Mouse (Mus musculus) midbrain, embryonic 12.5 days (tissue): Measurements from ENCODE around the gene Kiz. TPM values are rescaled to one million over a fixed set of nuclear protein-coding genes. Genes with fewer than 3 reads are reported as not detected.

Experiments
- ATAC-seq: fragments of 200-750 bp; cut with Nextera tagmentation; 2 replicates; pipeline ENCODE4 v1.8.0; 2017; ENCODE audit warnings: low read depth, moderate TSS enrichment, moderate library complexity; ENCODE audit not compliant: low FRiP score
- H3K27ac ChIP-seq: fragments of 300-500 bp; sonication (generic); replicated peaks from 2 replicates; pipeline ENCODE4 v1.5.1; 2016; ENCODE audit warnings: mild to moderate bottlenecking
- H3K27me3 ChIP-seq: fragments of 300-500 bp; sonication (generic); 2 replicates; pipeline ENCODE4 v1.6.1; 2016; ENCODE audit warnings: mild to moderate bottlenecking
- H3K36me3 ChIP-seq: fragments of 300-500 bp; sonication (generic); 2 replicates; pipeline ENCODE4 v1.6.1; 2016
- H3K4me1 ChIP-seq: fragments of 300-500 bp; sonication (generic); 2 replicates; pipeline ENCODE4 v1.6.1; 2016
- H3K4me2 ChIP-seq: fragments of 300-500 bp; sonication (generic); replicated peaks from 2 replicates; pipeline ENCODE4 v1.6.1; 2016; ENCODE audit warnings: mild to moderate bottlenecking, moderate library complexity
- H3K4me3 ChIP-seq: fragments of 300-500 bp; sonication (generic); 2 replicates; pipeline ENCODE4 v1.5.1; 2016; ENCODE audit warnings: mild to moderate bottlenecking
- H3K9ac ChIP-seq: fragments of 300-500 bp; sonication (generic); replicated peaks from 2 replicates; pipeline ENCODE4 v1.6.1; 2016; ENCODE audit warnings: mild to moderate bottlenecking, moderate library complexity
- H3K9me3 ChIP-seq: fragments of 300-500 bp; sonication (generic); 2 replicates; pipeline ENCODE4 v1.6.1; 2016; ENCODE audit warnings: mild to moderate bottlenecking
- WGBS: fragments of 180-500 bp; shearing (Covaris S2); methylation state at CpG from one replicate; pipeline ENCODE4 v1.1.7; 2016; 5-methylcytosine and 5-hydroxymethylcytosine counted together
- polyA plus RNA-seq: library from polyadenylated mRNA; unstranded; fragments of >200 nt; fragmentation: Nextera tagmentation; extraction: Ambion mirVana; gene quantifications from 2 replicates; pipeline ENCODE4 v1.2.1, GENCODE M21; 2016

Kiz gene
- polyA plus RNA-seq, 1 experiment from 2014 or later = 33.3 TPM

GRCm38 (mm10) chr2:146871300-146872269, 15.9 kb downstream of the Kiz start:
- H3K4me1 ChIP-seq = no peaks in the 10 kb centered on the region
- H3K27me3 ChIP-seq = no peaks in the 10 kb centered on the region
- no peaks in the 10 kb centered on the region for H3K9me3 ChIP-seq
- no peak overlapping the region for H3K27ac ChIP-seq
- H3K9ac ChIP-seq = no peak overlapping the region
- 84% methylated on average over 8 of the region's 8 CpGs for WGBS
- H3K4me2 ChIP-seq = no peak overlapping the region
- ATAC-seq = no peak
- H3K4me3 ChIP-seq = no peak overlapping the region
- H3K36me3 ChIP-seq = no peaks in the 10 kb centered on the region

GRCm38 (mm10) chr2:146872697-146873096, 17.0 kb downstream of the Kiz start:
- Histone ChIP-seq H3K36me3 (no peaks in the 10 kb centered on the region), H3K4me1 (no peaks in the 10 kb centered on the region), H3K27ac (no peak overlapping the region), H3K9me3 (no peaks in the 10 kb centered on the region), H3K4me3 (no peak overlapping the region), H3K27me3 (no peaks in the 10 kb centered on the region), H3K9ac (no peak overlapping the region), H3K4me2 (no peak overlapping the region)
- WGBS = 61% methylated on average over 3 of the region's 3 CpGs
- no peak for ATAC-seq

GRCm38 (mm10) chr2:146873881-146874441, 18.3 kb downstream of the Kiz start:
- 87% methylated on average over 7 of the region's 7 CpGs for WGBS
- Histone ChIP-seq H3K27ac (no peak overlapping the region), H3K9ac (no peak overlapping the region), H3K4me3 (no peak overlapping the region), H3K36me3 (no peaks in the 10 kb centered on the region), H3K9me3 (no peaks in the 10 kb centered on the region), H3K27me3 (no peaks in the 10 kb centered on the region), H3K4me1 (no peaks in the 10 kb centered on the region), H3K4me2 (no peak overlapping the region)
- ATAC-seq = no peak

- H3K36me3 ChIP-seq = no peaks in the 10 kb centered on the region
- H3K4me2 ChIP-seq = no peak overlapping the region
- H3K27me3 ChIP-seq = peaks cover 4% of the 10 kb centered on the region; the same call in 1 of the 2 replicates
- no peaks in the 10 kb centered on the region for H3K4me1 ChIP-seq
- ATAC-seq = no peak
- 76% methylated on average over 1 of the region's 1 CpGs for WGBS
- H3K4me3 ChIP-seq = no peak overlapping the region
- no peak overlapping the region for H3K9ac ChIP-seq
- no peak overlapping the region for H3K27ac ChIP-seq
- H3K9me3 ChIP-seq = no peaks in the 10 kb centered on the region
These were observed 21.9 kb downstream of the Kiz start for GRCm38 (mm10) chr2:146877423-146878098.

- no peaks in the 10 kb centered on the region for H3K36me3 ChIP-seq
- H3K4me3 ChIP-seq = no peak overlapping the region
- no peak overlapping the region for H3K27ac ChIP-seq
- no peak for ATAC-seq
- peaks cover 13% of the 10 kb centered on the region; the same call in 1 of the 2 replicates for H3K4me1 ChIP-seq
- H3K9me3 ChIP-seq = no peaks in the 10 kb centered on the region
- no peak overlapping the region for H3K4me2 ChIP-seq
- H3K9ac ChIP-seq = no peak overlapping the region
- WGBS = 93% methylated on average over 4 of the region's 4 CpGs
- H3K27me3 ChIP-seq = peaks cover 8% of the 10 kb centered on the region
These were observed 26.0 kb downstream of the Kiz start for GRCm38 (mm10) chr2:146881623-146882022.

- no peak overlapping the region for H3K9ac ChIP-seq
- 0 out of 2 replicates have a peak, but pooled peaks have one; percentile 4 for ATAC-seq
- peaks cover 8% of the 10 kb centered on the region for H3K27me3 ChIP-seq
- 25% methylated on average over 8 of the region's 8 CpGs for WGBS
- H3K4me1 ChIP-seq = peaks cover 13% of the 10 kb centered on the region; the same call in 1 of the 2 replicates
- peak overlapping the region; percentile 19; the same call in 1 of the 2 replicates for H3K4me2 ChIP-seq
- no peak overlapping the region for H3K4me3 ChIP-seq
- H3K27ac ChIP-seq = no peak overlapping the region
- H3K9me3 ChIP-seq = no peaks in the 10 kb centered on the region
- peaks cover 6% of the 10 kb centered on the region; the same call in 1 of the 2 replicates for H3K36me3 ChIP-seq
These were observed 28.7 kb downstream of the Kiz start for GRCm38 (mm10) chr2:146884291-146884855.

GRCm38 (mm10) chr2:146888786-146889414, 33.2 kb downstream of the Kiz start:
- no peak overlapping the region for H3K4me3 ChIP-seq
- H3K36me3 ChIP-seq = peaks cover 18% of the 10 kb centered on the region
- WGBS = 91% methylated on average over 4 of the region's 4 CpGs
- no peak overlapping the region for H3K4me2 ChIP-seq
- H3K9ac ChIP-seq = no peak overlapping the region
- H3K27ac ChIP-seq = no peak overlapping the region
- H3K9me3 ChIP-seq = no peaks in the 10 kb centered on the region
- no peak for ATAC-seq
- H3K4me1 ChIP-seq = peaks cover 12% of the 10 kb centered on the region; the same call in 1 of the 2 replicates
- H3K27me3 ChIP-seq = peaks cover 4% of the 10 kb centered on the region; the same call in 1 of the 2 replicates

GRCm38 (mm10) chr2:146898977-146899376, 43.3 kb downstream of the Kiz start:
- no peaks in the 10 kb centered on the region for H3K9me3 ChIP-seq
- H3K4me2 ChIP-seq = no peak overlapping the region
- H3K9ac ChIP-seq = no peak overlapping the region
- no peak for ATAC-seq
- no peak overlapping the region for H3K4me3 ChIP-seq
- H3K4me1 ChIP-seq = no peaks in the 10 kb centered on the region
- H3K27ac ChIP-seq = no peak overlapping the region
- H3K36me3 ChIP-seq = no peaks in the 10 kb centered on the region
- H3K27me3 ChIP-seq = no peaks in the 10 kb centered on the region

GRCm38 (mm10) chr2:146916085-146916484, 60.4 kb downstream of the Kiz start:
- no peak overlapping the region for H3K4me3 ChIP-seq
- H3K27ac ChIP-seq = no peak overlapping the region
- H3K27me3 ChIP-seq = peaks cover 18% of the 10 kb centered on the region
- H3K4me2 ChIP-seq = no peak overlapping the region
- H3K9me3 ChIP-seq = no peaks in the 10 kb centered on the region
- no peak overlapping the region for H3K9ac ChIP-seq
- ATAC-seq = no peak
- H3K36me3 ChIP-seq = no peaks in the 10 kb centered on the region
- WGBS = 93% methylated on average over 3 of the region's 3 CpGs
- H3K4me1 ChIP-seq = peaks cover 12% of the 10 kb centered on the region

GRCm38 (mm10) chr2:146917770-146918169, 62.1 kb downstream of the Kiz start:
- WGBS = 80% methylated on average over 3 of the region's 3 CpGs
- H3K36me3 ChIP-seq = no peaks in the 10 kb centered on the region
- no peaks in the 10 kb centered on the region for H3K9me3 ChIP-seq
- H3K27me3 ChIP-seq = peaks cover 19% of the 10 kb centered on the region
- peaks cover 14% of the 10 kb centered on the region for H3K4me1 ChIP-seq
- no peak overlapping the region for H3K9ac ChIP-seq
- ATAC-seq = no peak
- H3K4me2 ChIP-seq = no peak overlapping the region
- H3K27ac ChIP-seq = no peak overlapping the region
- H3K4me3 ChIP-seq = no peak overlapping the region

GRCm38 (mm10) chr2:146920375-146921160, 64.9 kb downstream of the Kiz start:
- ATAC-seq = peak; percentile 78
- Histone ChIP-seq H3K9ac (no peak overlapping the region; the same call in 1 of the 2 replicates), H3K4me3 (no peak overlapping the region), H3K4me2 (no peak overlapping the region), H3K27me3 (peaks cover 31% of the 10 kb centered on the region), H3K9me3 (no peaks in the 10 kb centered on the region), H3K4me1 (peaks cover 14% of the 10 kb centered on the region), H3K36me3 (no peaks in the 10 kb centered on the region), H3K27ac (peak overlapping the region; percentile 16)
- WGBS = 7% methylated on average over 8 of the region's 8 CpGs
